Comparison of ENCODE assay signal across 20 mouse cellular contexts in the genomic region with DNA sequence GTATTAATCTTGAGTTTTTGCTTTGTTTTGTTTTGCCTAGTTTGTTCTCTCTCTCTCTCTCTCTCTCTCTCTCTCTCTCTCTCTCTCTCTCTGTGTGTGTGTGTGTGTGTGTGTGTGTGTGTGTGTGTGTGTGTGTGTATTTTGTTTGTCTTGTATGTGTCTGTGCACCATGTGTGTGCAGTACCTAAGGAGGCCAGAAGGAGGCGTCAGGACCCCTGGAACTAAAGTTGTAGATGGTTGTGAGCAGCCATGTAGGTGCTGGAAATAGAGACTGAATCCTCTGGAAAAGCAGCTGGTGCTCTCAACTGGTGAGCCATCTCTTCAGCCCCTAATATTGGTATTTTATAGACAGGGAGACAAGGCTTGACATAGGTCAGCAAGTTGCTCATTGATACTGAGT. TPM values are rescaled to one million over a fixed set of nuclear protein-coding genes. Genes with fewer than 3 reads are reported as not detected.
DNase-seq lines count a peak whose midpoint lies in the region; ATAC-seq and TF ChIP-seq lines count a peak whose summit lies in the region.
"Had no signal": no experiment of that assay in that cellular context is flagged by ENCODE, and none has a peak within 500 bp of the region (broad histone marks: within the 10 kb centered on the region; RNA-seq: fewer than 3 reads in every experiment).

No protein-coding gene starts in this region.

- H3K27me3 ChIP-seq in intestine, postnatal 0 days (replicated peaks; ENCODE audit: control insufficient read depth, insufficient read depth, low read length), result peaks cover 4% of the 10 kb centered on the region; the same call in 1 of the 2 replicates
- H3K27me3 ChIP-seq in intestine, embryonic 15.5 days (replicated peaks), result no peaks in the 10 kb centered on the region
- no peaks in the 10 kb centered on the region for H3K27me3 ChIP-seq in lung, postnatal 0 days (replicated peaks; ENCODE audit: insufficient read depth, low read length)
- H3K27me3 ChIP-seq in MEL (ENCODE audit: control insufficient read depth in 1 of 2, insufficient read depth in 2 of 2, low read length in 2 of 2), result peaks cover 10 to 12% of the 10 kb centered on the region in 2 experiments
- no peaks in the 10 kb centered on the region for H3K27me3 ChIP-seq in stomach, postnatal 0 days (ENCODE audit: control insufficient read depth, insufficient read depth, low read length)

- ATAC-seq in intestine, postnatal 0 days, result no peak
- ATAC-seq in intestine, embryonic 15.5 days, result no peak
- ATAC-seq in lung, postnatal 0 days, result no peak
- ATAC-seq in stomach, postnatal 0 days (ENCODE audit: low FRiP score, low TSS enrichment), result no peak
- ATAC-seq: forebrain, embryonic 16.5 days; hindbrain, embryonic 16.5 days had no signal

- H3K4me1 ChIP-seq in intestine, postnatal 0 days (replicated peaks; ENCODE audit: control insufficient read depth, insufficient read depth, low read length), result peaks cover 3% of the 10 kb centered on the region; the same call in 1 of the 2 replicates
- peaks cover 12% of the 10 kb centered on the region for H3K4me1 ChIP-seq in intestine, embryonic 15.5 days (replicated peaks)
- peaks cover 8% of the 10 kb centered on the region; the same call in 1 of the 2 replicates for H3K4me1 ChIP-seq in lung, postnatal 0 days (ENCODE audit: insufficient read depth, low read depth, low read length)
- peaks cover 0 to 22% of the 10 kb centered on the region in 2 experiments; a peak in 2 of 4 replicates for H3K4me1 ChIP-seq in MEL (ENCODE audit: control insufficient read depth in 1 of 2, insufficient read depth in 2 of 2, low read length in 2 of 2)
- H3K4me1 ChIP-seq in stomach, postnatal 0 days (replicated peaks; ENCODE audit: control insufficient read depth, insufficient read depth), result no peaks in the 10 kb centered on the region

- no peak overlapping the region for H3K27ac ChIP-seq in intestine, postnatal 0 days (ENCODE audit: low read depth, low read length)
- H3K27ac ChIP-seq in intestine, embryonic 15.5 days, result no peak overlapping the region
- H3K27ac ChIP-seq in lung, postnatal 0 days (ENCODE audit: low read length), result no peak overlapping the region
- H3K27ac ChIP-seq in MEL (ENCODE audit: control insufficient read depth, low read depth, low read length), result no peak overlapping the region
- H3K27ac ChIP-seq in stomach, postnatal 0 days (replicated peaks), result no peak overlapping the region
- H3K27ac ChIP-seq: liver, embryonic 13.5 days had no signal

- TF ChIP-seq CTCF in intestine, postnatal 0 days (IDR thresholded peaks at IDR 0.05; ENCODE audit: low read depth), result peak; percentile 35
- peak; percentile 31; the same call in 1 of the 2 replicates for TF ChIP-seq CTCF in lung, postnatal 0 days (IDR thresholded peaks at IDR 0.05)
- TF ChIP-seq CTCF in MEL (IDR thresholded peaks at IDR 0.05 in 2 of 3, conservative IDR thresholded peaks at IDR 0.05 in 1 of 3; ENCODE audit: control insufficient read depth in 1 of 3, insufficient read depth in 1 of 3, low read depth in 2 of 3, low read length in 3 of 3, poor library complexity in 1 of 3, severe bottlenecking in 1 of 3), result peak in 2 of 3 experiments; percentile 10 to 20; a peak in 2 of 6 replicates
- TF ChIP-seq CTCF in stomach, postnatal 0 days (IDR thresholded peaks at IDR 0.05; ENCODE audit: low read depth), result peak; percentile 40

- no peak overlapping the region for H3K9ac ChIP-seq in intestine, postnatal 0 days (ENCODE audit: low read depth, low read length)
- H3K9ac ChIP-seq in intestine, embryonic 15.5 days, result no peak overlapping the region
- no peak overlapping the region for H3K9ac ChIP-seq in lung, postnatal 0 days (replicated peaks; ENCODE audit: low read depth)
- H3K9ac ChIP-seq in MEL (ENCODE audit: control insufficient read depth, low read depth, low read length, poor library complexity, severe bottlenecking), result no peak overlapping the region
- no peak overlapping the region for H3K9ac ChIP-seq in stomach, postnatal 0 days (ENCODE audit: low read length)
- H3K9ac ChIP-seq: liver, embryonic 13.5 days had no signal

- TF ChIP-seq POLR2A in MEL (IDR thresholded peaks at IDR 0.05; ENCODE audit: control insufficient read depth in 1 of 2, insufficient read depth in 1 of 2, low read depth in 1 of 2, low read length in 2 of 2, poor library complexity in 1 of 2), result no peak

- no peak overlapping the region for H3K4me3 ChIP-seq in intestine, postnatal 0 days (ENCODE audit: low read depth, low read length)
- H3K4me3 ChIP-seq in intestine, embryonic 15.5 days (replicated peaks), result no peak overlapping the region
- H3K4me3 ChIP-seq in lung, postnatal 0 days (ENCODE audit: low read depth, low read length), result no peak overlapping the region
- H3K4me3 ChIP-seq in MEL (ENCODE audit: control insufficient read depth in 1 of 2, insufficient read depth in 1 of 2, low read depth in 2 of 2, low read length in 2 of 2), result no peak overlapping the region
- H3K4me3 ChIP-seq in stomach, postnatal 0 days (ENCODE audit: low read depth, low read length), result no peak overlapping the region
- H3K4me3 ChIP-seq: liver, embryonic 13.5 days; megakaryocyte, embryonic 14.5 days had no signal

- no peak overlapping the region for H3K4me2 ChIP-seq in intestine, postnatal 0 days (replicated peaks; ENCODE audit: low read depth)
- H3K4me2 ChIP-seq in intestine, embryonic 15.5 days (replicated peaks), result no peak overlapping the region
- no peak overlapping the region for H3K4me2 ChIP-seq in lung, postnatal 0 days (replicated peaks; ENCODE audit: low read depth, low read length)
- H3K4me2 ChIP-seq in stomach, postnatal 0 days (replicated peaks; ENCODE audit: low read depth), result no peak overlapping the region
- H3K4me2 ChIP-seq: liver, embryonic 13.5 days had no signal

- intact Hi-C loops in gastrocnemius, postnatal 36 days (cut with DNase I), result no loop called here

- TF ChIP-seq EP300 in lung, postnatal 0 days (IDR thresholded peaks at IDR 0.05), result no peak
- no peak for TF ChIP-seq EP300 in MEL (IDR thresholded peaks at IDR 0.05; ENCODE audit: low read depth in 1 of 2, low read length in 2 of 2)
- TF ChIP-seq EP300 in stomach, postnatal 0 days (optimal IDR thresholded peaks at IDR 0.05), result no peak

- H3K36me3 ChIP-seq in intestine, postnatal 0 days (ENCODE audit: control insufficient read depth, insufficient read depth), result no peaks in the 10 kb centered on the region
- no peaks in the 10 kb centered on the region for H3K36me3 ChIP-seq in intestine, embryonic 15.5 days
- H3K36me3 ChIP-seq in lung, postnatal 0 days (ENCODE audit: insufficient read depth, low read length), result no peaks in the 10 kb centered on the region
- H3K36me3 ChIP-seq in MEL (ENCODE audit: control insufficient read depth in 1 of 2, insufficient read depth in 2 of 2, low read length in 2 of 2), result peaks cover 0 to 3% of the 10 kb centered on the region in 2 experiments; a peak in 2 of 4 replicates
- no peaks in the 10 kb centered on the region for H3K36me3 ChIP-seq in stomach, postnatal 0 days (ENCODE audit: control insufficient read depth, insufficient read depth, low read length)
- H3K36me3 ChIP-seq: liver, embryonic 13.5 days had no signal

- H3K79me2 ChIP-seq in MEL (ENCODE audit: control insufficient read depth, insufficient read depth, low read length, poor library complexity), result no peaks in the 10 kb centered on the region

- no peak for DNase-seq in lung, postnatal 0 days (ENCODE audit: low spot score)
- no peak for DNase-seq in lung, adult 18-20 months
- DNase-seq in MEL (ENCODE audit: low read depth, low spot score), result no peak
- no peak for DNase-seq in stomach, postnatal 0 days (ENCODE audit: low spot score)
- DNase-seq in gastrocnemius, postnatal 36 days, result no peak
- DNase-seq: adrenal gland, postnatal 25 days; cerebellum, adult 18-20 months; cerebellum, postnatal 25 days; embryo, embryonic 11 days; kidney, adult 18-20 months; kidney, postnatal 36 days; liver, embryonic 13.5 days; right cerebral cortex, postnatal 4 days; thymus, postnatal 4 days had no signal

- no peaks in the 10 kb centered on the region for H3K9me3 ChIP-seq in intestine, postnatal 0 days (ENCODE audit: control insufficient read depth)
- H3K9me3 ChIP-seq in intestine, embryonic 15.5 days, result no peaks in the 10 kb centered on the region
- no peaks in the 10 kb centered on the region for H3K9me3 ChIP-seq in lung, postnatal 0 days (ENCODE audit: low read length)
- H3K9me3 ChIP-seq in MEL (replicated peaks; ENCODE audit: insufficient read depth, low read length), result no peaks in the 10 kb centered on the region
- no peaks in the 10 kb centered on the region for H3K9me3 ChIP-seq in stomach, postnatal 0 days (ENCODE audit: control insufficient read depth, low read length)
- H3K9me3 ChIP-seq: liver, embryonic 13.5 days had no signal

- WGBS in intestine, postnatal 0 days, result 85% methylated on average over 1 of the region's 1 CpGs
- WGBS in intestine, embryonic 15.5 days, result 73% methylated on average over 1 of the region's 1 CpGs
- 75% methylated on average over 1 of the region's 1 CpGs for WGBS in lung, postnatal 0 days
- WGBS in stomach, postnatal 0 days, result 83% methylated on average over 1 of the region's 1 CpGs

- TF ChIP-seq RAD21 in MEL (IDR thresholded peaks at IDR 0.05; ENCODE audit: low read depth, low read length), result no peak

TF ChIP-seq in MEL, 35 proteins besides CTCF, POLR2A, EP300 and RAD21 (continues in another document):
- TF ChIP-seq MYC (IDR thresholded peaks at IDR 0.05; ENCODE audit: low read depth, low read length) (no peak), ZMIZ1 (IDR thresholded peaks at IDR 0.05; ENCODE audit: low read depth, low read length) (no peak), RCOR1 (IDR thresholded peaks at IDR 0.05; ENCODE audit: low read depth, low read length) (no peak)

RNA-seq across cellular contexts. Expression of a gene that starts 13.5 kb away (rescaled TPM):
- 106 and 118 TPM in 2 replicates for polyA plus RNA-seq in intestine, postnatal 0 days (2015; fragmentation: Nextera tagmentation; extraction: Ambion mirVana)
- 269 and 285 TPM in 2 replicates for polyA plus RNA-seq in intestine, embryonic 15.5 days (2015; fragmentation: Nextera tagmentation; extraction: Ambion mirVana)
- polyA plus RNA-seq in lung, postnatal 0 days (2015; fragmentation: Nextera tagmentation; extraction: Ambion mirVana), result 430 and 477 TPM in 2 replicates
- total RNA-seq in MEL (2012; rRNA removed), result 0.16 and 0.27 TPM in 2 replicates
- under 1 TPM in 1 of 2 experiments, not detected in 1; 0.17 TPM for polyA plus RNA-seq in MEL (2012; ENCODE audit: insufficient read depth in 1 of 2, insufficient read length in 2 of 2, low read depth in 1 of 2, low replicate concordance in 2 of 2, missing spikeins in 1 of 2)
- polyA plus RNA-seq in stomach, postnatal 0 days (2015; fragmentation: Nextera tagmentation; extraction: Ambion mirVana), result 201 and 224 TPM in 2 replicates
- 10 to 100 TPM; 13.8 to 14.1 TPM for total RNA-seq in gastrocnemius, postnatal 36 days (2021)
- total RNA-seq: granulocyte monocyte progenitor cell, adult 5-6 weeks had no signal

RNA-seq across cellular contexts. Expression of a gene that starts 42.4 kb away (rescaled TPM):
- polyA plus RNA-seq in intestine, postnatal 0 days (2015; fragmentation: Nextera tagmentation; extraction: Ambion mirVana), result 4.1 and 4.2 TPM in 2 replicates
- polyA plus RNA-seq in intestine, embryonic 15.5 days (2015; fragmentation: Nextera tagmentation; extraction: Ambion mirVana), result 8.1 and 9.8 TPM in 2 replicates
- 17.8 and 19.1 TPM in 2 replicates for polyA plus RNA-seq in lung, postnatal 0 days (2015; fragmentation: Nextera tagmentation; extraction: Ambion mirVana)
- total RNA-seq in MEL (2012; rRNA removed), result 11.2 and 12.3 TPM in 2 replicates
- 10 to 100 TPM in 1 of 2 experiments, not detected in 1; 25.4 TPM for polyA plus RNA-seq in MEL (2012; ENCODE audit: insufficient read depth in 1 of 2, insufficient read length in 2 of 2, low read depth in 1 of 2, low replicate concordance in 2 of 2, missing spikeins in 1 of 2)
- 0.91 and 1.5 TPM in 2 replicates for polyA plus RNA-seq in stomach, postnatal 0 days (2015; fragmentation: Nextera tagmentation; extraction: Ambion mirVana)
- 1 to 10 TPM; 1.3 to 1.9 TPM for total RNA-seq in gastrocnemius, postnatal 36 days (2021)

Comparison
In these comparisons a context has a peak if more than half of its experiments do, and no peak if none do; other contexts are left out.
1. RNA of a gene that starts 13.5 kb away (polyA plus RNA-seq): 430 to 477 TPM in lung, postnatal 0 days, 269 to 285 TPM in intestine, embryonic 15.5 days, 201 to 224 TPM in stomach, postnatal 0 days and 106 to 118 TPM in intestine, postnatal 0 days; 0.17 TPM in MEL; every median in the first group is over 10 times any median in the second.
2. Peak in every context shown above with its lines, with median percentiles within 50 percentile points of each other: CTCF ChIP-seq.